Mouse (Mus musculus) heart, embryonic 13.5 days (tissue): ENCODE measurements around the gene Lmf2. TPM values are rescaled to one million over a fixed set of nuclear protein-coding genes. Genes with fewer than 3 reads are reported as not detected.

ENCODE experiments used
- ATAC-seq: fragments of 200-750 bp; cut with Nextera tagmentation; 2 replicates; pipeline ENCODE4 v1.8.0; 2017; ENCODE audit warnings: moderate TSS enrichment; ENCODE audit not compliant: insufficient number of reproducible peaks, low FRiP score, low TSS enrichment; ENCODE audit errors: extremely low read depth
- H3K27ac ChIP-seq: fragments of 300-500 bp; sonication (generic); replicated peaks from 2 replicates; pipeline ENCODE4 v1.5.1; 2015; ENCODE audit warnings: moderate library complexity, mild to moderate bottlenecking, inconsistent platforms
- H3K27me3 ChIP-seq: fragments of 300-500 bp; sonication (generic); replicated peaks from 2 replicates; pipeline ENCODE4 v1.6.1; 2015; ENCODE audit warnings: mild to moderate bottlenecking, inconsistent platforms
- H3K36me3 ChIP-seq: fragments of 300-500 bp; sonication (generic); 2 replicates; pipeline ENCODE4 v1.6.1; 2015; ENCODE audit warnings: mild to moderate bottlenecking, inconsistent platforms
- H3K4me1 ChIP-seq: fragments of 300-500 bp; sonication (generic); 2 replicates; pipeline ENCODE4 v1.6.1; 2015; ENCODE audit warnings: inconsistent platforms
- H3K4me2 ChIP-seq: fragments of 300-500 bp; sonication (generic); 2 replicates; pipeline ENCODE4 v1.6.1; 2015; ENCODE audit warnings: inconsistent platforms, mild to moderate bottlenecking, moderate library complexity
- H3K4me3 ChIP-seq: fragments of 300-500 bp; sonication (generic); 2 replicates; pipeline ENCODE4 v1.5.1; 2015; ENCODE audit warnings: moderate library complexity, mild to moderate bottlenecking, inconsistent platforms
- H3K9ac ChIP-seq: fragments of 300-500 bp; sonication (generic); 2 replicates; pipeline ENCODE4 v1.6.1; 2015; ENCODE audit warnings: inconsistent platforms, mild to moderate bottlenecking, moderate library complexity
- H3K9me3 ChIP-seq: fragments of 300-500 bp; sonication (generic); 2 replicates; pipeline ENCODE4 v1.6.1; 2016; ENCODE audit warnings: inconsistent platforms
- WGBS: fragments of 180-500 bp; shearing (Covaris S2); methylation state at CpG from one replicate; pipeline ENCODE4 v1.1.7; 2015; ENCODE audit warnings: mixed read lengths; 5-methylcytosine and 5-hydroxymethylcytosine counted together
- polyA plus RNA-seq: library from polyadenylated mRNA; unstranded; fragments of >200 nt; fragmentation: Nextera tagmentation; extraction: Ambion mirVana; gene quantifications from 2 replicates; pipeline ENCODE4 v1.2.1, GENCODE M21; 2015

Gene Lmf2
- 43.8 and 46.2 TPM in 2 replicates for polyA plus RNA-seq

- H3K4me1 ChIP-seq = peaks cover 47% of the 10 kb centered on the region
- peak within 1 kb of the TSS; percentile 84 for H3K4me3 ChIP-seq
- under 1% methylated on average over 64 of the region's 64 CpGs for WGBS
- H3K36me3 ChIP-seq = peaks cover 53% of the 10 kb centered on the region
- ATAC-seq = peak; percentile 88
- peak within 1 kb of the TSS; percentile 84 for H3K4me2 ChIP-seq
- peak within 1 kb of the TSS; percentile 93 for H3K9ac ChIP-seq
- peak within 1 kb of the TSS; percentile 88 for H3K27ac ChIP-seq
- H3K27me3 ChIP-seq = no peaks in the 10 kb centered on the region
- H3K9me3 ChIP-seq = no peaks in the 10 kb centered on the region
These were observed at the start of gene Lmf2, which contains the start of gene Ncaph2 for GRCm38 (mm10) chr15:89355241-89356187. Gene Lmf2, minus strand, starts transcription at chr15:89355659. Gene Ncaph2, plus strand, starts transcription at chr15:89355719.

- 0 out of 2 replicates have a peak, but pooled peaks cover 4% of the 10 kb centered on the region for H3K36me3 ChIP-seq
- H3K27me3 ChIP-seq = no peaks in the 10 kb centered on the region
- no peaks in the 10 kb centered on the region for H3K4me1 ChIP-seq
- 74% methylated on average over 10 of the region's 10 CpGs for WGBS
- H3K4me2 ChIP-seq = no peak overlapping the region
- H3K9me3 ChIP-seq = peaks cover 12% of the 10 kb centered on the region
- H3K27ac ChIP-seq = no peak overlapping the region
- no peak overlapping the region for H3K9ac ChIP-seq
- ATAC-seq = no peak
- H3K4me3 ChIP-seq = no peak overlapping the region
These were observed 49.6 kb upstream of the Lmf2 start for GRCm38 (mm10) chr15:89404831-89405623.

GRCm38 (mm10) chr15:89402471-89402870 is 47.0 kb upstream of the Lmf2 start:
- H3K9me3 ChIP-seq = 0 out of 2 replicates have a peak, but pooled peaks cover 3% of the 10 kb centered on the region
- no peak overlapping the region for H3K27ac ChIP-seq
- H3K4me3 ChIP-seq = no peak overlapping the region
- H3K27me3 ChIP-seq = no peaks in the 10 kb centered on the region
- no peak for ATAC-seq
- H3K36me3 ChIP-seq = no peaks in the 10 kb centered on the region
- H3K9ac ChIP-seq = no peak overlapping the region
- no peak overlapping the region for H3K4me2 ChIP-seq
- H3K4me1 ChIP-seq = no peaks in the 10 kb centered on the region
- WGBS = 85% methylated on average over 1 of the region's 1 CpGs

DNA sequence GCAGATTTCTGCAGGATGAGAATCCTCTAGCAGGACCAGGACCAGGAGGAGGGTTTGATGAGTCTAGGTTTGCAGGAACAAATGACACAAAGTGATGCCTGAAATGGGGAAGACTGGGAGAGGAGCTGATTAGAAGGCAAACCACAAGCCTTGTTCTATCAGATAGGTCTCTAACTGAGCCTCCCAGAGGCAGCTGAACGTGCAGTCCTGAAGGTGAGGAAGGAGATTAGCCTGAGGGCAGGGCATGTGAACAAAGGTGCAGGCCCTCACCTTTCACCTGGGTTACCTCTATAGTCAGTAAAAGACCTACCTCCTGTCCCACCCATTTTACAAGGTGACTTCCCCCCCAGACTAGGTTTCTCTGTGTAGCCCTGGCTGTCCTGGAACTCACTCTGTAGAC is 44.3 kb upstream of the Lmf2 start:
- no peaks in the 10 kb centered on the region for H3K4me1 ChIP-seq
- H3K9ac ChIP-seq = no peak overlapping the region
- H3K9me3 ChIP-seq = no peaks in the 10 kb centered on the region
- no peaks in the 10 kb centered on the region for H3K27me3 ChIP-seq
- no peak overlapping the region for H3K27ac ChIP-seq
- no peaks in the 10 kb centered on the region for H3K36me3 ChIP-seq
- ATAC-seq = no peak
- H3K4me2 ChIP-seq = no peak overlapping the region
- no peak overlapping the region for H3K4me3 ChIP-seq
- 39% methylated on average over 1 of the region's 1 CpGs for WGBS

- no peak overlapping the region for H3K27ac ChIP-seq
- no peak overlapping the region for H3K9ac ChIP-seq
- no peak overlapping the region for H3K4me2 ChIP-seq
- no peak for ATAC-seq
- H3K9me3 ChIP-seq = no peaks in the 10 kb centered on the region
- H3K27me3 ChIP-seq = no peaks in the 10 kb centered on the region
- no peak overlapping the region for H3K4me3 ChIP-seq
- H3K4me1 ChIP-seq = no peaks in the 10 kb centered on the region
- WGBS = 74% methylated on average over 2 of the region's 2 CpGs
- H3K36me3 ChIP-seq = no peaks in the 10 kb centered on the region
These were observed 42.7 kb upstream of the Lmf2 start for GRCm38 (mm10) chr15:89398146-89398545.

- Histone ChIP-seq H3K4me2 (no peak overlapping the region), H3K9me3 (no peaks in the 10 kb centered on the region), H3K4me1 (no peaks in the 10 kb centered on the region), H3K27me3 (no peaks in the 10 kb centered on the region), H3K27ac (no peak overlapping the region), H3K4me3 (no peak overlapping the region), H3K36me3 (no peaks in the 10 kb centered on the region), H3K9ac (no peak overlapping the region)
- ATAC-seq = no peak
- WGBS = 80% methylated on average over 4 of the region's 4 CpGs
These were observed 41.4 kb upstream of the Lmf2 start for GRCm38 (mm10) chr15:89396883-89397282.

- H3K9me3 ChIP-seq = no peaks in the 10 kb centered on the region
- H3K27ac ChIP-seq = no peak overlapping the region
- no peak for ATAC-seq
- H3K4me1 ChIP-seq = no peaks in the 10 kb centered on the region
- H3K27me3 ChIP-seq = peaks cover 38% of the 10 kb centered on the region
- no peak overlapping the region for H3K4me3 ChIP-seq
- no peak overlapping the region for H3K9ac ChIP-seq
- WGBS = 84% methylated on average over 10 of the region's 10 CpGs
- no peaks in the 10 kb centered on the region for H3K36me3 ChIP-seq
- H3K4me2 ChIP-seq = no peak overlapping the region
These were observed 34.6 kb upstream of the Lmf2 start for GRCm38 (mm10) chr15:89390081-89390480.

DNA sequence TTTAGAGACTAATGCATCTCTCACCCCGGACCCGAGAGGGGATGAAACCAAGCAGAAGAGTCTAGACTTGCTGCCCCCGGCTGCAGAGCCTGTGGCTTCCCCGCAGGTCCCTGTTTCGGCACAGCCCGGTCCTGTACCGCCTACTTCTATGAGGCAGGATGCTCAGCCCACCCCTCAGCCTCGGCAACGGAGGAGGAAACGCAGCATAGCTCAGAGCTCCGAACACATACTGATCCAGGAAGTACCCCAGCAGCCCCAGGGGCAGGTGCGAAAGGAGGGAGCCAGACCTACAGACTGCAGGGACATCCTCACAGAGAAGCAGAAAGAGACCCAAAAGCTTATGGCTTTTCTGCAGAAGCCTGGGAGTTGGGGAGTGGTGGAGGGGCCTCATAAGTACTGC is 31.7 kb upstream of the Lmf2 start:
- WGBS = 33% methylated on average over 12 of the region's 12 CpGs
- peaks cover 56% of the 10 kb centered on the region for H3K27me3 ChIP-seq

GRCm38 (mm10) chr15:89384617-89385016 is 29.2 kb upstream of the Lmf2 start, which contains the start of gene Klhdc7b:
Gene Klhdc7b, plus strand, starts transcription at chr15:89384917.
- 0 out of 2 replicates have a peak, but pooled peaks have one; percentile 23 for ATAC-seq
- Histone ChIP-seq H3K36me3 (no peaks in the 10 kb centered on the region), H3K9me3 (no peaks in the 10 kb centered on the region), H3K27me3 (peaks cover 75% of the 10 kb centered on the region), H3K4me1 (peaks cover under 1% of the 10 kb centered on the region), H3K4me2 (no peak within 1 kb of the TSS), H3K27ac (no peak within 1 kb of the TSS), H3K9ac (no peak within 1 kb of the TSS), H3K4me3 (no peak within 1 kb of the TSS)
- WGBS = 72% methylated on average over 7 of the region's 7 CpGs

More for the DNA sequence above, 31.7 kb upstream of the Lmf2 start:
- Histone ChIP-seq H3K9ac (no peak overlapping the region), H3K4me1 (no peaks in the 10 kb centered on the region), H3K4me3 (no peak overlapping the region), H3K4me2 (no peak overlapping the region), H3K36me3 (no peaks in the 10 kb centered on the region), H3K9me3 (no peaks in the 10 kb centered on the region), H3K27ac (no peak overlapping the region)
- ATAC-seq = no peak

GRCm38 (mm10) chr15:89379429-89379828 is 24.0 kb upstream of the Lmf2 start:
- H3K36me3 ChIP-seq = no peaks in the 10 kb centered on the region
- peak overlapping the region; percentile 82 for H3K4me2 ChIP-seq
- H3K27ac ChIP-seq = no peak overlapping the region
- peaks cover 30% of the 10 kb centered on the region for H3K4me1 ChIP-seq
- H3K27me3 ChIP-seq = peaks cover 75% of the 10 kb centered on the region
- WGBS = 9% methylated on average over 10 of the region's 10 CpGs
- no peak for ATAC-seq
- H3K9ac ChIP-seq = peak overlapping the region; percentile 71
- H3K4me3 ChIP-seq = peak overlapping the region; percentile 54
- no peaks in the 10 kb centered on the region for H3K9me3 ChIP-seq

- peaks cover 71% of the 10 kb centered on the region for H3K27me3 ChIP-seq
- peak within 1 kb of the TSS; percentile 82 for H3K4me2 ChIP-seq
- under 1% methylated on average over 33 of the region's 33 CpGs for WGBS
- peak within 1 kb of the TSS; percentile 54 for H3K4me3 ChIP-seq
- H3K27ac ChIP-seq = no peak within 1 kb of the TSS
- H3K9me3 ChIP-seq = no peaks in the 10 kb centered on the region
- peak within 1 kb of the TSS; percentile 71 for H3K9ac ChIP-seq
- ATAC-seq = no peak
- H3K36me3 ChIP-seq = no peaks in the 10 kb centered on the region
- H3K4me1 ChIP-seq = peaks cover 34% of the 10 kb centered on the region
These were observed 23.5 kb upstream of the Lmf2 start, which contains the start of gene Odf3b for GRCm38 (mm10) chr15:89378831-89379401. Gene Odf3b, minus strand, starts transcription at chr15:89379282.
